Mouse (Mus musculus): ENCODE measurements around the gene Popdc2. TPM values are rescaled to one million over a fixed set of nuclear protein-coding genes. Genes with fewer than 3 reads are reported as not detected.

The Popdc2 gene
- total RNA-seq, 1 experiment from 2014 or later = 4.9 TPM

- DNase-seq = peak; percentile 79
Measured at GRCm38 (mm10) chr16:38376163-38376840, 14.3 kb downstream of the Popdc2 start.

DNA sequence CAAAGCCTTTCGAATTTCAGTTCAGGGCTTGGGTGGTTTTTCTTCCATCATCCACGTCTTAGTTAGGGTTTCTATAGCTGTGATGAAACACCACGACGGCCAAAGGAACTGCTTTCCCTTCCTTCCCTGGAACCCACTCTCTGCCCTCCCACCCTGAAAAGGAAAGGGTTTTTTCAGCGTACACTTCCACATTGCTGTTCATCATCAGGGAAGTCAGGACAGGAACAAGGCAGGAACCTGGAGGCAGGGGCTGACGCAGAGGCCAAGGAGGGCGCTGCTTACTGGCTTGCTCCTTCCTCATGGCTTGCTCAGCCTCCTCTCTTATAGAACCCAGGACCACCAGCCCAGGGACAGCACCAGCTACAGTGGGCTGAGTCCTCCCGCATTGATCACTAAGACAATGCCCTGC is 14.8 kb downstream of the Popdc2 start:
- peak; percentile 38 for DNase-seq

DNA sequence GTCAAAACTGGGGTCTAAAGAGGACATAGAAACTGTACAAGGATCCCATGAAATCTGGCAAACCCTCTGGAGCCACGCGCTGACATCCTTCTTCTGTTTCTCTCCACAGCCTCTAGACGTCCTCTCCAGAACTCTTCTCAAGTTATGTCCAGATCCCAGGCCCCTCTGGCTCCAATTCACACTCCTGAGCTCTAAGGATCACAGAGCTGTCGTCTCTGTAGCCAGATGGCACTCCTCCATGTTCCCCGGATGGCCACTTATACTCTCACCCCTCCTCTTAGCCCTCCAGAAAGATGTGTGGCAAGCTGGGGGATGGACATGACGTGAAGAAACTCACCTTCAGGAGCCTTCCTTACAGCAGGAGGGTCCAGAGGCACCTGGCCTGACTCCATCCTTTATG is 15.5 kb downstream of the Popdc2 start:
- DNase-seq = no peak

GRCm38 (mm10) chr16:38378591-38378990 is 16.6 kb downstream of the Popdc2 start:
- no peak for DNase-seq

GRCm38 (mm10) chr16:38379088-38379487 is 17.1 kb downstream of the Popdc2 start:
- DNase-seq = no peak

DNA sequence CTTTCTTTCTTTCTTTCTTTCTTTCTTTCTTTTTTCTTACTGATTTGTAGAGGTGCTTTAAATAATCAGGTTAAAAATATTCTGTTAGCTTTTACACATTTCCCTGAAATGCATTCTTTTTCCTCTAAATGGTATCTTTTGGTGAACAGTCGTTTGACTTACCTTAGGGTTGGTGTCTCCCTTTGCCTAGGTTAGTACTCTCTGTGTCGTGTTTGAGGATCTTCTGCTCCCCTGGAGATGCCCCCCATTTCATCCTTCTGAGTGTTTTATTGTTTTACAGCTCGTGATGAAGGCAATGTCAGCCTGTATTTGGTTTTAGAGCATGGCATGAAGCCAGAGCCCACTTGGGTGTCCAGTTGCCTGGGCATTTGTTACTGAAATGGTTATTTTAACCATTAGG is 17.5 kb downstream of the Popdc2 start:
- no peak for DNase-seq

GRCm38 (mm10) chr16:38379926-38380325 is 17.9 kb downstream of the Popdc2 start:
- DNase-seq = no peak

- no peak for DNase-seq
Measured at GRCm38 (mm10) chr16:38383683-38384082, 21.7 kb downstream of the Popdc2 start.

GRCm38 (mm10) chr16:38385184-38385634 is 23.2 kb downstream of the Popdc2 start:
- DNase-seq = no peak

DNA sequence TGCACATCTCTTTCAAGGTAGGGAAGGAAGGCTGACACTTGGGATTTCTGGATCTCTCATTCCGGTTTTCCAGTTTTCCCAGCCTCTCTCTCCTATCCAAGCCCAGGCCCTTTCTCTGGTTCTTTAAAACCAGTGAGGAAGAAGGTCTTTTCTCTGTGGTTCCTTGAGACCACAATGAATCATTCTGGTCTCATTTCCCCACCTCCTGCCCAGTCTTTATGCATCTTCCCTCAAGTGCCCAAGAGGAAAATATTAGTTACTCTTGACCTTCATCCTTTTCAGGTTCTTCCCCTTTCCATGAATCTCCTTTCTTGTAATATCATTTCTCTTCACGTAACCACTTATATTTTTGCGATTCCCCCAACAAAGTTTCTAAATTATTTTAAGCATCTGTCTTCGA is 23.7 kb downstream of the Popdc2 start:
- DNase-seq = no peak

DNA sequence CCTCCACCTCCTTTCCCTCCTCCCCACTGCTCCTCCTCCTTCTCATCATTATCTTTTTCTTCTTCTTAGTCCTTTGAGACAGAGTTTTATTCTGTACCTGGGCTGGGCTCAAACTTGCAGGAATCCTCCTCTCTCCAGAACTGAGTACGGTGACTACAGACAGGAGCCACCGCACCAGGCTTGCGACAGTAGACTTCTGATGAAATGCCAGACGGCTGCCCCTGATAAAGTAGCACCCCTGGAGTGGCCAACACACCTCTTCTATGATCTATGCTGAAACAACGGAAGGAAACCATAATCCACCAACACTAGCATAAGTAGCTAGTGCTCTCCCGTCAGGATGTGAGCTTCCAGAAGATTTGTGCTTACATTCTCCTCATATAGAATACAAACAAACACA is 25.4 kb downstream of the Popdc2 start:
- DNase-seq = no peak

GRCm38 (mm10) chr16:38388757-38389156 is 26.7 kb downstream of the Popdc2 start:
- DNase-seq = no peak

GRCm38 (mm10) chr16:38389284-38389893 is 27.4 kb downstream of the Popdc2 start:
- DNase-seq = no peak

- DNase-seq = no peak
Measured at GRCm38 (mm10) chr16:38390322-38390721, 28.3 kb downstream of the Popdc2 start.

GRCm38 (mm10) chr16:38392126-38392894 is 30.3 kb downstream of the Popdc2 start:
- peak; percentile 35 for DNase-seq

- no peak for DNase-seq
Measured at GRCm38 (mm10) chr16:38394191-38394618, 32.2 kb downstream of the Popdc2 start.

DNA sequence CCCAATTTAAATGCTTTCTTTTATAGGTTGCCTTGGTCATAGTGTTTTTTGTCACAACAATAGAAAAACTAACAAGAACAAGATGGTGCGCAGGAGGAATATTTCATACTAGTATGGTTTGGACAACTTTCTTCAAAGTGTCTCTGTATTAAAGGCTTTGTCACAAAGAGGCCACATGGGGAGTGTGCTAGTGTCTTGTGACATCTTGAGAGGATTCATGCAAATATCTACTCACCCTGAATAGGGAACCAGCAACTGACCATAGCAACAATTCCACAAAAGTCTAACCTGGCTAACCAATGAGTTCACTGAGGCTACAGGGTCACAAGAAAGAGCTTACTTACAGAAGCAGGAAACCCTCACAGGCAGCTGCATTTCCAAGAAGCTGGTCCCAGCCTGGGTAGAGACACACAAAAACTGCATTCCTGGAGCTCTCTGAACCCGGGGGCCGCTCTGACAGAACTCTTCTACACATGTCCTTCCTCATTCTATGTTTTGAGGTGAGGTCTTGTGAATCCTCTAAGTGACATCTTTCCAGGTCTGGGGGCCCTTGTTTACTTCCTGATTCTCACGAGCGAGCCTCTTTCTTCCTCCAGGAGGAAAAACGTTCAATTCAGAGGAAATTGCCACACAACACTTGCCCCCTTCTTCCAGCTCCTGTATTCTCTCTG is 33.2 kb downstream of the Popdc2 start:
- no peak for DNase-seq

- DNase-seq = peak; percentile 94
Measured at GRCm38 (mm10) chr16:38396155-38396554, 34.1 kb downstream of the Popdc2 start.

GRCm38 (mm10) chr16:38398266-38398665 is 36.3 kb downstream of the Popdc2 start:
- DNase-seq = no peak

DNA sequence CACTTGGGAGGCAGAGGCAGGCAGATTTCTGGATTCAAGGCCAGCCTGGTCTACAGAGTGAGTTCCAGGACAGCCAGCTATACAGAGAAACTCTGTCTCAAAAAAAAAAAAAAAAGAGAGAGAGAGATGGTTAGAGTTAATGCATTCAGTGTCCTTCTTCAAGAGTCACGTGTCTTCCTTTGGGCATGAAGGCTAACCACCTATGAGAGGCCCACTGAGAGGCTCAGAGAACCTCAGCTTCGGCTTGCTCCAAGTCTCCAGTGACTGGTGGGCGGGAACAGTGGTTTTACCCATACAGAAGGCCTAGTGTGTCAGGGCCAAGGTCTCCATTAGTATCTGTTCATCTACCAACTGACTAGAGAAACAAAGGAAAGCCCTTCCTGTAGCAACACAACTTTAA is 37.1 kb downstream of the Popdc2 start:
- peak; percentile 32 for DNase-seq

DNA sequence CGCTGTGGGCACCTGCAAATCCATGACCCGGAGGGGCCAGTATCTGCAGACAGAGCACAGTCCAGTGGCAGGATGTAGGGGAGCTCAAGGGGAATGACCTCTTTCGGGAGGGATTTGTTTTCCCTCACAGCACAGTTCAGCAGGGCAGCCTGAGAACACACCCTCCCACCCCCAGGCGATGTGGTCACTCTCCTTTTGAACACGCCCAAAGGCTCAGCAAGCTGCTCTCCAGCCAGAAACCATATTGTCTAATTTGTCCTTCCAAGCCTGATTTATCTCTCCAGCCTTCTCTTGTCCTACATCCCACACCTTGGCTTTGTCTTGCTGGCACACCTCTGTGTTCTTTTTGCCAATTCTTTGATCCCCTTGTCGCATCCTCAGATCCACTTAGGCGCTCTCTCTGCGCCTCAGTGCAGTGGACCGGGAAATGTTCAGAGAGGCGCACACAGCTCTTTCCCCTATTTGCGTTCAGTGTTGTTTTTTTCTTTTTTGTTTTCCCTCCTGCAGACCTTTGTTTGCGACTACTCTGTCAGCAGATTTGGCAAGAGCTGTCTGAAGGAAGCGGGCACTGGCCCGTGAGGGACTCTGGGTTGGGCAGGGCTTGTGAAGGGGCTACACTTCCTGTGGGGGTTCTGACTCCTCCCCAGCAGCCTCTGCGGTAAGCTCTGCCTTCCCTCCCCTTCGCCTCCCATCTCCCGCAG is 37.7 kb downstream of the Popdc2 start:
- peak; percentile 83 for DNase-seq

All from adrenal gland, postnatal 14 days (tissue).